Mouse (Mus musculus) heart, postnatal 0 days (tissue): ENCODE data around the gene Scn8a. TPM values are rescaled to one million over a fixed set of nuclear protein-coding genes. Genes with fewer than 3 reads are reported as not detected.

Experiments used
- ATAC-seq: fragments of 200-750 bp; cut with Nextera tagmentation; 2 replicates; pipeline ENCODE4 v1.8.0; 2017; ENCODE audit warnings: low read depth, moderate number of reproducible peaks, moderate library complexity; ENCODE audit not compliant: insufficient read depth
- DNase-seq: peaks from one replicate; pipeline ENCODE4 v3.0.0-alpha.2; 2016; ENCODE audit warnings: low spot score
- H3K27ac ChIP-seq: fragments of 300-500 bp; sonication (generic); 2 replicates; pipeline ENCODE4 v1.5.1; 2014; ENCODE audit warnings: low read depth, mild to moderate bottlenecking
- H3K27me3 ChIP-seq: fragments of 300-500 bp; sonication (generic); 2 replicates; pipeline ENCODE4 v1.6.1; 2014; ENCODE audit warnings: low read length, mixed read lengths; ENCODE audit not compliant: control insufficient read depth, insufficient read depth
- H3K36me3 ChIP-seq: fragments of 300-500 bp; sonication (generic); replicated peaks from 2 replicates; pipeline ENCODE4 v1.6.1; 2014; ENCODE audit warnings: low read length, mixed read lengths; ENCODE audit not compliant: control insufficient read depth, insufficient read depth
- H3K4me1 ChIP-seq: fragments of 300-500 bp; sonication (generic); 2 replicates; pipeline ENCODE4 v1.6.1; 2014; ENCODE audit warnings: antibody characterized with exemption; ENCODE audit not compliant: control insufficient read depth, insufficient read depth
- H3K4me2 ChIP-seq: fragments of 300-500 bp; sonication (generic); 2 replicates; pipeline ENCODE4 v1.6.1; 2014; ENCODE audit warnings: low read depth, mild to moderate bottlenecking, low read length, moderate library complexity
- H3K4me3 ChIP-seq: fragments of 300-500 bp; sonication (generic); 2 replicates; pipeline ENCODE4 v1.5.1; 2014; ENCODE audit warnings: low read depth, low read length
- H3K9ac ChIP-seq: fragments of 300-500 bp; sonication (generic); replicated peaks from 2 replicates; pipeline ENCODE4 v1.6.1; 2014; ENCODE audit warnings: low read depth, low read length, mixed read lengths
- H3K9me3 ChIP-seq: fragments of 300-500 bp; sonication (generic); replicated peaks from 2 replicates; pipeline ENCODE4 v1.6.1; 2016; ENCODE audit warnings: low read length; ENCODE audit not compliant: control insufficient read depth
- CTCF ChIP-seq: IDR thresholded peaks from 2 replicates; pipeline ENCODE4 v1.5.1; 2016; ENCODE audit warnings: antibody characterized with exemption, control low read depth, low read depth
- EP300 ChIP-seq: IDR thresholded peaks from 2 replicates; pipeline ENCODE4 v1.6.1; 2016; ENCODE audit warnings: antibody characterized with exemption, low read depth
- WGBS: fragments of 180-500 bp; shearing (Covaris S2); extraction: QIAGEN DNeasy Blood & Tissue Kit; methylation state at CpG from one replicate; pipeline ENCODE4 v1.1.7; 2014; 5-methylcytosine and 5-hydroxymethylcytosine counted together
- polyA plus RNA-seq: library from polyadenylated mRNA; unstranded; fragments of >200 nt; fragmentation: Nextera tagmentation; extraction: Ambion mirVana; gene quantifications from 2 replicates; pipeline ENCODE4 v1.2.1, GENCODE M21; 2015
- total RNA-seq: library from RNA; depleted of rRNA; stranded (reverse); fragments of >200 nt; gene quantifications from 2 replicates; pipeline ENCODE4 v1.2.3, GENCODE M21; 2014; ENCODE audit warnings: low replicate concordance

Scn8a gene
- total and polyA plus RNA-seq, 2 experiments from 2014 or later, result 0.16 TPM; not detected in 1

DNA sequence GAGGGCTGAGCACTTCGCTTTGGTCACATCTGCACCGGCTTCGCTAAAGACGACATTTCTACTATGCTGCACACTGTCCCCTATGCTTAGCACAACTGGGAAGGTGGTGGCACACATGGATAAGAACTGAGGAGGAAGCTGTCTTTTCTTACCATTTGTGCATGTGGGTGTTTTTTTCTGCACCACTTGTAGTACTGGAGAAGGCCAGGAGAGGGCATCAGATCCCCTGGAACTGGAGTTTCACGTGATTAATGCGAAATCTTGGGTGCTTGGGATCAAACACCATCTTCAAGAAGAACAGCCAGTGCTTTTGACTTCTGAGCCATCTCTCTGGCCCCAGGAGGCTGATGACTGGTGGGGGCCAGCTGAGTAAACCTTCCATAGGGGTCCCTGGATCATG, 39.0 kb upstream of the Scn8a start:
- no peak overlapping the region for H3K4me2 ChIP-seq
- peaks cover 15% of the 10 kb centered on the region; the same call in 1 of the 2 replicates for H3K27me3 ChIP-seq
- no peak overlapping the region for H3K27ac ChIP-seq
- no peak overlapping the region for H3K9ac ChIP-seq
- ATAC-seq, result no peak
- no peaks in the 10 kb centered on the region for H3K36me3 ChIP-seq
- H3K4me3 ChIP-seq, result no peak overlapping the region
- 51% methylated on average over 6 of the region's 6 CpGs for WGBS
- no peaks in the 10 kb centered on the region for H3K9me3 ChIP-seq
- DNase-seq, result no peak
- TF ChIP-seq CTCF (no peak), EP300 (no peak)
- H3K4me1 ChIP-seq, result no peaks in the 10 kb centered on the region

DNA sequence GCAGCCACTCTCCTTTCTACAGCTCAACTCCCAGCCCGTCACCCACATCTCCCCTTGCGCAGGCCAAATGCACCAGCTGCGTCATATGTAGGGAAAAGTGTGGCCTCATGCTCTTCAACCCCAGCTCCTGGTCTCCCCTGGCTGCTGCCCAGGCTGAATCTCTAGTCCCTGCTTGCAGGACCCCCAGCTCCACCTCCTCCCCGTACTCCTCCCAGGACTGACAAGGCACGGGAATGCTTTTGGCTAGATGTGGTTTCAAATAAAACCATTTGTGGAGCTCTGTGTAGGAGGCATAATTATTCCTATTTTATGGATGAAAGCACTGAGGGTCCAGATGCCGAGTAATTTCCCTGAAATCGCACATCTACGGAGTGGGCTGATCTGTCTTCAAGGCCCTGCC, 37.5 kb upstream of the Scn8a start:
- ATAC-seq, result no peak
- 84% methylated on average over 8 of the region's 8 CpGs for WGBS
- TF ChIP-seq CTCF (no peak), EP300 (no peak)
- H3K4me3 ChIP-seq, result no peak overlapping the region
- no peak overlapping the region for H3K9ac ChIP-seq
- no peaks in the 10 kb centered on the region for H3K9me3 ChIP-seq
- H3K4me2 ChIP-seq, result no peak overlapping the region
- H3K27me3 ChIP-seq, result 0 out of 2 replicates have a peak, but pooled peaks cover 10% of the 10 kb centered on the region
- H3K36me3 ChIP-seq, result no peaks in the 10 kb centered on the region
- H3K4me1 ChIP-seq, result no peaks in the 10 kb centered on the region
- DNase-seq, result no peak
- H3K27ac ChIP-seq, result no peak overlapping the region

DNA sequence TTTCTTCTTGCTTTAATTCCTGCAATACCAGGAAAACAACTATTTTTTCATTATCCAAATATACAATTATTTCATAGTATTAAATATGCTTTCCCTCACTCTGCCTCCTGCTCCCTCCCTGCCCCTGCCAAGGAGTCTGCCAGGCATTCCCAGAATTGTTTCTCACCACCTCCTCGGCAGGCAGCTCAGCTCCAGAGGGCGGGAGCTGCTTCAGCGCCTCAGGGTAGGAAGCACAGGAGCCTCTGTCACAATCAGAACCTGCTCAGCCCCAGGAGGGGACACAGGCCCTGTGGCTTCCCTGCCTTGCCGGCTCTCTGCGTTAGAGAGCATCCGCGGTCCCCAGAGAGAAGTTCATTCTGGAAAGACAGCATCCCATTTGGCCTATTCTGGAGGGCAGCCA, 36.9 kb upstream of the Scn8a start:
- H3K27me3 ChIP-seq, result 0 out of 2 replicates have a peak, but pooled peaks cover 7% of the 10 kb centered on the region
- ATAC-seq, result no peak

DNA sequence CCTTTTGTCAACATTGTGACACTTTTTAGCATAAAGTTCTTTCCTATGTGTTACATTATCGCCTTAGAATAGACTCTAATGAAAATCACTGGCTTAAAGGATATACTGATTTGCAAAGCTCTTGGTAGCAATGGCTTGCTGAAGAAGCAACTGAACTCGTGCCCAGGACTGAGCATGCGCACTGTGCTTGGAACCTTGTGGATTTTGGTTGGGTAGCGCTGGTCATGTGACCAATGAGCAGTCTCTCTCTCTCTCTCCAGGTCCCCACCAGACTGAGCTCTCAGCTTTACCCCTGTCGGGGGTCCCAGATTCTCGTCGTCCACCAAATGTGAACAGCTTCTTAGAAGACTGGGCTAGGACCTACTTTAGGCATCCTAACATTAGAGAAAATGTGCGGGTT, 32.9 kb upstream of the Scn8a start:
- Histone ChIP-seq H3K4me2 (no peak overlapping the region), H3K4me3 (no peak overlapping the region), H3K4me1 (no peaks in the 10 kb centered on the region), H3K27me3 (0 out of 2 replicates have a peak, but pooled peaks cover 12% of the 10 kb centered on the region), H3K9ac (no peak overlapping the region), H3K27ac (no peak overlapping the region), H3K36me3 (no peaks in the 10 kb centered on the region), H3K9me3 (no peaks in the 10 kb centered on the region)
- ATAC-seq (no peak), DNase-seq (no peak)
- TF ChIP-seq CTCF (no peak), EP300 (no peak)
- WGBS, result 72% methylated on average over 8 of the region's 8 CpGs

More for the DNA sequence above, 36.9 kb upstream of the Scn8a start:
- no peaks in the 10 kb centered on the region for H3K4me1 ChIP-seq
- no peak overlapping the region for H3K4me2 ChIP-seq
- no peak overlapping the region for H3K27ac ChIP-seq
- H3K4me3 ChIP-seq, result no peak overlapping the region
- no peaks in the 10 kb centered on the region for H3K36me3 ChIP-seq
- no peak for DNase-seq
- 27% methylated on average over 7 of the region's 7 CpGs for WGBS
- no peak overlapping the region for H3K9ac ChIP-seq
- no peaks in the 10 kb centered on the region for H3K9me3 ChIP-seq
- no peak for TF ChIP-seq CTCF
- TF ChIP-seq EP300, result no peak

DNA sequence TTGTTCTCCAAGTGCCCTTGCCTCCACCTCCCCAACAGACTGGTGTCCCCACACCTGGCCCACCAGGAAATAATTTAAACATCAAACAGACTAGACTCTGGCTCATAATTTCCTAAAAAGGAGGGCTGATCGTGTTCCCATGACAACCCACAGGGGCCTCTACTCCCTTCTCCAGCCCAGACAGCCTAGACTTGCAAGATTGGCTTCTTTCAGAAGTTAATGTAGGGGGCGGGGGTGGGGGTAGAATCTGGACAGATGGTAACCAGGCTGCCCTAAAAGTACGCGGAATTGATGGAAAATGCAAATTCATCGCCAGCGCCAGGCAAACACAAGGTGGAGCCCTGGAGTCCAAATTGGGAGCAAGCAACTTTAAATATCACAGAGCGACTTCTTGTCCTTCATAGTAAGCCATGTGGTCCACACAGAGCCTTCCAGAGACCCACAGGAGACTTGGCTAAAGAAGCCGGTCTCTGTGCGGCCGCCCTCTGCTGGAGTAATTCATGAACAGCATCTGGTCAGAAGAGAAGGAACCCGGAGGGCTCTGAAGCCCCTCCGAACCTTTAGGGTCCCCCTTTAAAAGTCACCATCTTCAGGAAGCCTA, 31.0 kb upstream of the Scn8a start:
- ATAC-seq (peak; percentile 51; the same call in 1 of the 2 replicates), DNase-seq (peak; percentile 51)
- Histone ChIP-seq H3K4me1 (no peaks in the 10 kb centered on the region), H3K4me2 (no peak overlapping the region), H3K27me3 (0 out of 2 replicates have a peak, but pooled peaks cover 4% of the 10 kb centered on the region), H3K9me3 (no peaks in the 10 kb centered on the region), H3K27ac (no peak overlapping the region), H3K4me3 (no peak overlapping the region), H3K36me3 (no peaks in the 10 kb centered on the region), H3K9ac (no peak overlapping the region)
- TF ChIP-seq CTCF (peak; percentile 65), EP300 (no peak)
- 34% methylated on average over 12 of the region's 12 CpGs for WGBS

- TF ChIP-seq EP300 (no peak), CTCF (no peak)
- Histone ChIP-seq H3K4me2 (no peak overlapping the region), H3K4me1 (no peaks in the 10 kb centered on the region), H3K4me3 (no peak overlapping the region), H3K9ac (no peak overlapping the region), H3K9me3 (no peaks in the 10 kb centered on the region), H3K36me3 (no peaks in the 10 kb centered on the region), H3K27me3 (0 out of 2 replicates have a peak, but pooled peaks cover 3% of the 10 kb centered on the region), H3K27ac (peak overlapping the region; percentile 69; the same call in 1 of the 2 replicates)
- WGBS, result 72% methylated on average over 7 of the region's 7 CpGs
- ATAC-seq (no peak), DNase-seq (no peak)
Measured at GRCm38 (mm10) chr15:100844336-100844735, 25.3 kb upstream of the Scn8a start.
